Mouse (Mus musculus) gastrocnemius, postnatal 10 days (tissue): ENCODE data around the gene Cbl. TPM values are rescaled to one million over a fixed set of nuclear protein-coding genes. Genes with fewer than 3 reads are reported as not detected.
"Not testable (repeated sequence)": the region's sequence is repeated elsewhere in the genome, so short reads cannot be mapped to it uniquely, and the experiment has no call there.

Source experiments
- DNase-seq: peaks from one replicate; pipeline ENCODE4 v3.0.0; 2021; ENCODE audit warnings: mixed read lengths
- total RNA-seq, 2 experiments: library from RNA; stranded (reverse); gene quantifications; 2 replicates each; pipeline ENCODE4 v1.2.3; 2021

Gene Cbl
- total RNA-seq, 2 experiments from 2014 or later, result 15.8 to 22.1 TPM

- no peak for DNase-seq
These were observed 104.2 kb downstream of the Cbl start for GRCm38 (mm10) chr9:44129633-44130032.

- DNase-seq, result no peak
These were observed 106.5 kb downstream of the Cbl start for GRCm38 (mm10) chr9:44127351-44127801.

- DNase-seq, result no peak
These were observed 107.1 kb downstream of the Cbl start for GRCm38 (mm10) chr9:44126746-44127145.

- DNase-seq, result peak; percentile 86
These were observed 108.1 kb downstream of the Cbl start for GRCm38 (mm10) chr9:44125546-44126428.

- no peak for DNase-seq
These were observed 108.8 kb downstream of the Cbl start for GRCm38 (mm10) chr9:44125026-44125425.

- no peak for DNase-seq
These were observed 109.5 kb downstream of the Cbl start for GRCm38 (mm10) chr9:44124317-44124716.

- DNase-seq, result no peak
These were observed 113.8 kb downstream of the Cbl start for GRCm38 (mm10) chr9:44119948-44120465.

- DNase-seq, result no peak
These were observed 114.8 kb downstream of the Cbl start for GRCm38 (mm10) chr9:44119011-44119410.

- DNase-seq, result no peak
These were observed 117.7 kb downstream of the Cbl start for GRCm38 (mm10) chr9:44116182-44116581.

GRCm38 (mm10) chr9:44115599-44115998 lies 118.2 kb downstream of the Cbl start:
- DNase-seq, result no peak

- no peak for DNase-seq
These were observed 119.4 kb downstream of the Cbl start for GRCm38 (mm10) chr9:44114453-44114852.

GRCm38 (mm10) chr9:44113105-44113789 lies 120.6 kb downstream of the Cbl start, which contains the start of the genes Gm49380 and Rnf26:
Gene Gm49380, minus strand, starts transcription at chr9:44113500.
Gene Rnf26, minus strand, starts transcription at chr9:44113517.
- peak; percentile 95 for DNase-seq

- DNase-seq, result not testable (repeated sequence)
These were observed 121.9 kb downstream of the Cbl start for GRCm38 (mm10) chr9:44111909-44112308.

GRCm38 (mm10) chr9:44109360-44110095 lies 124.3 kb downstream of the Cbl start:
- peak; percentile 77 for DNase-seq

- no peak for DNase-seq
These were observed 125.4 kb downstream of the Cbl start for GRCm38 (mm10) chr9:44108269-44109055.

GRCm38 (mm10) chr9:44107557-44108179 lies 126.2 kb downstream of the Cbl start:
- DNase-seq, result peak; percentile 78

- peak; percentile 92 for DNase-seq
These were observed 126.7 kb downstream of the Cbl start, which contains the start of gene C1qtnf5 for GRCm38 (mm10) chr9:44107110-44107509. Gene C1qtnf5, plus strand, starts transcription at chr9:44107245.

GRCm38 (mm10) chr9:44106596-44106995 lies 127.3 kb downstream of the Cbl start:
- DNase-seq, result no peak

- no peak for DNase-seq
These were observed 127.7 kb downstream of the Cbl start for GRCm38 (mm10) chr9:44106182-44106581.

- DNase-seq, result no peak
These were observed 128.1 kb downstream of the Cbl start for GRCm38 (mm10) chr9:44105781-44106180.

GRCm38 (mm10) chr9:44104881-44105280 lies 129.0 kb downstream of the Cbl start:
- DNase-seq, result no peak
